Mouse (Mus musculus): ENCODE measurements around the gene Tmem108. TPM values are rescaled to one million over a fixed set of nuclear protein-coding genes. Genes with fewer than 3 reads are reported as not detected.
A peak's percentile ranks its signal among the peaks of the same experiment; 100 is the strongest.

Tmem108 gene
- polyA plus RNA-seq, 1 experiment from 2014 or later: 42.7 TPM

GRCm38 (mm10) chr9:103628861-103629469 lies 132.7 kb downstream of the Tmem108 start:
- Histone ChIP-seq H3K27me3 (no peaks in the 10 kb centered on the region), H3K27ac (no peak overlapping the region), H3K4me1 (replicated peaks) (peaks cover 19% of the 10 kb centered on the region), H3K9ac (no peak overlapping the region), H3K4me3 (no peak overlapping the region), H3K9me3 (replicated peaks) (no peaks in the 10 kb centered on the region), H3K4me2 (no peak overlapping the region), H3K36me3 (no peaks in the 10 kb centered on the region)
- WGBS: 50% methylated on average over 9 of the region's 9 CpGs
- no peak for ATAC-seq (replicated peaks; ENCODE audit: insufficient number of reproducible peaks, insufficient read depth, low FRiP score, low read depth)

GRCm38 (mm10) chr9:103627404-103627900 lies 134.2 kb downstream of the Tmem108 start:
- ATAC-seq (replicated peaks; ENCODE audit: insufficient number of reproducible peaks, insufficient read depth, low FRiP score, low read depth): no peak
- Histone ChIP-seq H3K36me3 (no peaks in the 10 kb centered on the region), H3K4me2 (no peak overlapping the region), H3K27me3 (no peaks in the 10 kb centered on the region), H3K4me3 (no peak overlapping the region), H3K4me1 (replicated peaks) (peaks cover 29% of the 10 kb centered on the region), H3K9me3 (replicated peaks) (no peaks in the 10 kb centered on the region), H3K27ac (no peak overlapping the region), H3K9ac (no peak overlapping the region)
- 81% methylated on average over 8 of the region's 8 CpGs for WGBS

GRCm38 (mm10) chr9:103626156-103626555 lies 135.5 kb downstream of the Tmem108 start:
- H3K9ac ChIP-seq: no peak overlapping the region
- H3K4me2 ChIP-seq: no peak overlapping the region
- H3K9me3 ChIP-seq (replicated peaks): no peaks in the 10 kb centered on the region
- H3K36me3 ChIP-seq: no peaks in the 10 kb centered on the region
- no peaks in the 10 kb centered on the region for H3K27me3 ChIP-seq
- H3K27ac ChIP-seq: no peak overlapping the region
- WGBS: 78% methylated on average over 4 of the region's 4 CpGs
- ATAC-seq (replicated peaks; ENCODE audit: insufficient number of reproducible peaks, insufficient read depth, low FRiP score, low read depth): no peak
- H3K4me3 ChIP-seq: no peak overlapping the region
- H3K4me1 ChIP-seq (replicated peaks): peaks cover 26% of the 10 kb centered on the region

- Histone ChIP-seq H3K4me2 (no peak overlapping the region), H3K9ac (no peak overlapping the region), H3K4me1 (replicated peaks) (peaks cover 28% of the 10 kb centered on the region), H3K27ac (no peak overlapping the region), H3K4me3 (no peak overlapping the region), H3K36me3 (no peaks in the 10 kb centered on the region), H3K9me3 (replicated peaks) (no peaks in the 10 kb centered on the region), H3K27me3 (no peaks in the 10 kb centered on the region)
- 0 out of 2 replicates have a peak, but pooled peaks have one; percentile 38 for ATAC-seq (replicated peaks; ENCODE audit: insufficient number of reproducible peaks, insufficient read depth, low FRiP score, low read depth)
- 13% methylated on average over 1 of the region's 1 CpGs for WGBS
These were observed 137.0 kb downstream of the Tmem108 start for GRCm38 (mm10) chr9:103624649-103625048.

GRCm38 (mm10) chr9:103623560-103624316 lies 137.9 kb downstream of the Tmem108 start:
- peak overlapping the region; percentile 78 for H3K27ac ChIP-seq
- ATAC-seq (replicated peaks; ENCODE audit: insufficient number of reproducible peaks, insufficient read depth, low FRiP score, low read depth): no peak
- 67% methylated on average over 19 of the region's 19 CpGs for WGBS
- H3K36me3 ChIP-seq: no peaks in the 10 kb centered on the region
- no peaks in the 10 kb centered on the region for H3K27me3 ChIP-seq
- no peak overlapping the region for H3K4me3 ChIP-seq
- H3K4me2 ChIP-seq: no peak overlapping the region
- H3K9me3 ChIP-seq (replicated peaks): no peaks in the 10 kb centered on the region
- H3K4me1 ChIP-seq (replicated peaks): peaks cover 21% of the 10 kb centered on the region
- 0 out of 2 replicates have a peak overlapping the region, but pooled peaks have one; percentile 15 for H3K9ac ChIP-seq

GRCm38 (mm10) chr9:103622988-103623387 lies 138.6 kb downstream of the Tmem108 start:
- peak overlapping the region; percentile 78 for H3K27ac ChIP-seq
- H3K4me2 ChIP-seq: peak overlapping the region; percentile 6; the same call in 1 of the 2 replicates
- WGBS: 62% methylated on average over 5 of the region's 5 CpGs

DNA sequence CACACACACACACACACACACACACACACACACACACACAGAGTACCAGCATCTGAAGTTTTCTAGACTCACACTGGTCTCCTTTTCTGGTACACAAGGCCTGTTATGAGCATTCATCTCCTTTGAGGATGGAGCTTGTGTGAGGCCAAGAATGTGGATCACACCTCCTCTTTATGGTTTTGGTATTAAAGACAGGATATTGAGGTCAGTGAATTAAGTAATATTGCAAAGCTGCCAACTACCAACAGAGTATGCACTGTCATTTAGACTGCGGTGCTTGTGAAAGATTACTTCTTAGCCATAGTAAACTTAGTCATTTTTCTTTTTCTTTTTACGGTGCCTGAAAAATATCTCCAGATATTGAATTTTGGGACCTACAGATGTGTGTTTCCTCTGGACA lies 139.8 kb downstream of the Tmem108 start:
- Histone ChIP-seq H3K27ac (no peak overlapping the region), H3K9me3 (replicated peaks) (no peaks in the 10 kb centered on the region), H3K27me3 (no peaks in the 10 kb centered on the region), H3K36me3 (no peaks in the 10 kb centered on the region), H3K4me2 (no peak overlapping the region), H3K9ac (no peak overlapping the region), H3K4me3 (no peak overlapping the region), H3K4me1 (replicated peaks) (peaks cover 17% of the 10 kb centered on the region)
- no peak for ATAC-seq (replicated peaks; ENCODE audit: insufficient number of reproducible peaks, insufficient read depth, low FRiP score, low read depth)
- WGBS: 85% methylated on average over 2 of the region's 2 CpGs

More at GRCm38 (mm10) chr9:103622988-103623387, 138.6 kb downstream of the Tmem108 start:
- no peaks in the 10 kb centered on the region for H3K36me3 ChIP-seq
- H3K9ac ChIP-seq: no peak overlapping the region
- H3K4me1 ChIP-seq (replicated peaks): peaks cover 17% of the 10 kb centered on the region
- ATAC-seq (replicated peaks; ENCODE audit: insufficient number of reproducible peaks, insufficient read depth, low FRiP score, low read depth): peak; percentile 48; the same call in 1 of the 2 replicates
- no peaks in the 10 kb centered on the region for H3K9me3 ChIP-seq (replicated peaks)
- H3K27me3 ChIP-seq: no peaks in the 10 kb centered on the region
- no peak overlapping the region for H3K4me3 ChIP-seq

GRCm38 (mm10) chr9:103620517-103621212 lies 141.0 kb downstream of the Tmem108 start:
- H3K4me1 ChIP-seq (replicated peaks): peaks cover 17% of the 10 kb centered on the region
- no peak overlapping the region for H3K9ac ChIP-seq
- ATAC-seq (replicated peaks; ENCODE audit: insufficient number of reproducible peaks, insufficient read depth, low FRiP score, low read depth): no peak
- no peak overlapping the region for H3K27ac ChIP-seq
- WGBS: 82% methylated on average over 8 of the region's 8 CpGs
- H3K4me3 ChIP-seq: no peak overlapping the region
- H3K4me2 ChIP-seq: no peak overlapping the region
- peaks cover 3% of the 10 kb centered on the region; the same call in 1 of the 2 replicates for H3K9me3 ChIP-seq (replicated peaks)
- H3K27me3 ChIP-seq: no peaks in the 10 kb centered on the region
- no peaks in the 10 kb centered on the region for H3K36me3 ChIP-seq

GRCm38 (mm10) chr9:103614260-103614659 lies 147.4 kb downstream of the Tmem108 start:
- no peaks in the 10 kb centered on the region for H3K27me3 ChIP-seq
- H3K4me3 ChIP-seq: no peak overlapping the region
- no peak overlapping the region for H3K9ac ChIP-seq
- H3K27ac ChIP-seq: no peak overlapping the region
- peaks cover 3% of the 10 kb centered on the region; the same call in 1 of the 2 replicates for H3K9me3 ChIP-seq (replicated peaks)
- 76% methylated on average over 4 of the region's 4 CpGs for WGBS
- H3K4me1 ChIP-seq (replicated peaks): no peaks in the 10 kb centered on the region; the same call in 1 of the 2 replicates
- no peak overlapping the region for H3K4me2 ChIP-seq
- no peaks in the 10 kb centered on the region for H3K36me3 ChIP-seq
- ATAC-seq (replicated peaks; ENCODE audit: insufficient number of reproducible peaks, insufficient read depth, low FRiP score, low read depth): no peak

- peaks cover 18% of the 10 kb centered on the region for H3K4me1 ChIP-seq (replicated peaks)
- WGBS: 68% methylated on average over 13 of the region's 13 CpGs
- H3K4me2 ChIP-seq: no peak overlapping the region
- no peaks in the 10 kb centered on the region for H3K36me3 ChIP-seq
- no peaks in the 10 kb centered on the region for H3K27me3 ChIP-seq
- H3K9ac ChIP-seq: no peak overlapping the region
- H3K27ac ChIP-seq: no peak overlapping the region
- ATAC-seq (replicated peaks; ENCODE audit: insufficient number of reproducible peaks, insufficient read depth, low FRiP score, low read depth): no peak
- no peak overlapping the region for H3K4me3 ChIP-seq
- H3K9me3 ChIP-seq (replicated peaks): no peaks in the 10 kb centered on the region
These were observed 153.2 kb downstream of the Tmem108 start for GRCm38 (mm10) chr9:103608161-103609058.
